Mouse (Mus musculus) Patski (cell line): ENCODE measurements around the gene Cplx3. TPM values are rescaled to one million over a fixed set of nuclear protein-coding genes. Genes with fewer than 3 reads are reported as not detected.

Experiments
- ATAC-seq: fragments of 100-300 bp; one replicate; pipeline ENCODE4 v1.8.0; 2021
- CTCF ChIA-PET: fragments of 350-600 bp; sonication (Branson Sonifier 250); formaldehyde crosslinking; loops from one replicate; lab custom pipeline; 2022; ENCODE audit warnings: inconsistent platforms; lab: Charles Lee
- POLR2A ChIA-PET: fragments of 350-600 bp; sonication (Branson Sonifier 250); formaldehyde crosslinking; loops from one replicate; lab custom pipeline; 2022; ENCODE audit warnings: antibody characterized with exemption, inconsistent platforms; lab: Charles Lee
- DNase-seq: peaks from one replicate; pipeline ENCODE4 v3.0.0-alpha.2; 2011; ENCODE audit warnings: low read depth, low spot score
- H3K27me3 ChIP-seq: fragments of 371-371 bp; one replicate; pipeline ENCODE4 v1.5.1; 2021
- CTCF ChIP-seq: fragments of 100-300 bp; IDR thresholded peaks from one replicate; pipeline ENCODE4 v1.5.1; 2021
- in situ Hi-C: fragments of 300-500 bp; cut with MboI; formaldehyde crosslinking; loops from 3 replicates; pipeline ENCODE4 v1.11.1; 2018; ENCODE audit warnings: low pct_unique_long_range_greater_than_20kb, mixed read lengths
- polyA plus RNA-seq: library from polyadenylated mRNA; unstranded; gene quantifications from one replicate; pipeline ENCODE4 v1.2.3, GENCODE M21; 2021

The Cplx3 gene
- polyA plus RNA-seq, 1 experiment from 2014 or later = 0.72 TPM

- no peaks in the 10 kb centered on the region for H3K27me3 ChIP-seq
- DNase-seq (no peak), ATAC-seq (no peak)
- in situ Hi-C loops = loop anchor here (5.0 kb wide), 1 partner anchor 117 kb away; the partner anchor contains the start of gene Cox5a
- ChIA-PET POLR2A (interaction anchor here (0.8 to 2.1 kb wide), 3 partner anchors 10 to 21 kb away, joined by 3 to 9 read pairs (median 3); no protein-coding TSS in a partner anchor), CTCF (interaction anchor here (1.1 to 2.2 kb wide), 3 partner anchors 10 to 49 kb away, joined by 3 to 8 read pairs (median 6); no protein-coding TSS in a partner anchor)
- TF ChIP-seq CTCF = no peak
Measured at GRCm38 (mm10) chr9:57639661-57640328, 33.7 kb upstream of the Cplx3 start.

- ATAC-seq = no peak
- CTCF ChIA-PET = interaction anchor here (1.4 to 2.2 kb wide), 3 partner anchors 9 to 48 kb away, joined by 5 to 8 read pairs (median 6); no protein-coding TSS in a partner anchor
Measured at GRCm38 (mm10) chr9:57638651-57639459, 32.8 kb upstream of the Cplx3 start.

GRCm38 (mm10) chr9:57637741-57638322 lies 31.8 kb upstream of the Cplx3 start:
- DNase-seq (no peak), ATAC-seq (no peak)
- in situ Hi-C loops = no loop called here
- no peaks in the 10 kb centered on the region for H3K27me3 ChIP-seq
- no peak for TF ChIP-seq CTCF
- ChIA-PET POLR2A (interaction anchor here (2.1 kb wide), 1 partner anchor 8 kb away, joined by 9 read pairs; no protein-coding TSS in a partner anchor), CTCF (interaction anchor here (0.7 to 2.2 kb wide), 4 partner anchors 8 to 22 kb away, joined by 3 to 8 read pairs (median 4); no protein-coding TSS in a partner anchor)

More at GRCm38 (mm10) chr9:57638651-57639459, 32.8 kb upstream of the Cplx3 start:
- DNase-seq = no peak
- POLR2A ChIA-PET = interaction anchor here (0.9 to 2.1 kb wide), 2 partner anchors 9 to 20 kb away, joined by 3 to 9 read pairs; no protein-coding TSS in a partner anchor
- no peaks in the 10 kb centered on the region for H3K27me3 ChIP-seq
- TF ChIP-seq CTCF = no peak
- in situ Hi-C loops = no loop called here

- in situ Hi-C loops = no loop called here
- no peak for TF ChIP-seq CTCF
- ATAC-seq = no peak
- no peak for DNase-seq
- H3K27me3 ChIP-seq = no peaks in the 10 kb centered on the region
- ChIA-PET CTCF (interaction anchor here (0.7 to 2.2 kb wide), 4 partner anchors 8 to 22 kb away, joined by 3 to 8 read pairs (median 4); no protein-coding TSS in a partner anchor), POLR2A (no interaction called here)
Measured at GRCm38 (mm10) chr9:57637272-57637671, 31.2 kb upstream of the Cplx3 start.

GRCm38 (mm10) chr9:57633481-57634024 lies 27.5 kb upstream of the Cplx3 start:
- no peak for ATAC-seq
- no peaks in the 10 kb centered on the region for H3K27me3 ChIP-seq
- no peak for DNase-seq
- no peak for TF ChIP-seq CTCF
- in situ Hi-C loops = no loop called here
- ChIA-PET POLR2A (no interaction called here), CTCF (interaction anchor here (0.6 to 1.4 kb wide), 4 partner anchors 12 to 42 kb away, joined by 3 to 4 read pairs (median 3); no protein-coding TSS in a partner anchor)

GRCm38 (mm10) chr9:57629118-57629874 lies 23.2 kb upstream of the Cplx3 start:
- no peaks in the 10 kb centered on the region for H3K27me3 ChIP-seq
- in situ Hi-C loops = no loop called here
- no peak for ATAC-seq
- no peak for DNase-seq
- no peak for TF ChIP-seq CTCF
- CTCF ChIA-PET = interaction anchor here (0.6 to 2.3 kb wide), 12 partner anchors 8 to 88 kb away, joined by 3 to 9 read pairs (median 4); partner anchors contain the start of gene Csk
- POLR2A ChIA-PET = interaction anchor here (1.0 to 2.3 kb wide), 4 partner anchors 10 to 26 kb away, joined by 3 to 9 read pairs (median 3); no protein-coding TSS in a partner anchor

- ATAC-seq (no peak), DNase-seq (no peak)
- CTCF ChIA-PET = interaction anchor here (0.7 to 2.3 kb wide), 7 partner anchors 8 to 37 kb away, joined by 3 to 9 read pairs (median 4); no protein-coding TSS in a partner anchor
- H3K27me3 ChIP-seq = no peaks in the 10 kb centered on the region
- in situ Hi-C loops = no loop called here
- no peak for TF ChIP-seq CTCF
- POLR2A ChIA-PET = interaction anchor here (1.0 to 2.3 kb wide), 3 partner anchors 10 to 26 kb away, joined by 3 to 9 read pairs (median 3); no protein-coding TSS in a partner anchor
Measured at GRCm38 (mm10) chr9:57628717-57629116, 22.6 kb upstream of the Cplx3 start.

- H3K27me3 ChIP-seq = no peaks in the 10 kb centered on the region
- DNase-seq = no peak
- TF ChIP-seq CTCF = no peak
- in situ Hi-C loops = no loop called here
- ChIA-PET POLR2A (no interaction called here), CTCF (interaction anchor here (1.9 kb wide), 1 partner anchor 28 kb away, joined by 9 read pairs; no protein-coding TSS in a partner anchor)
- no peak for ATAC-seq
Measured at GRCm38 (mm10) chr9:57627892-57628291, 21.8 kb upstream of the Cplx3 start.

GRCm38 (mm10) chr9:57627191-57627590 lies 21.1 kb upstream of the Cplx3 start:
- TF ChIP-seq CTCF = no peak
- DNase-seq (no peak), ATAC-seq (no peak)
- no peaks in the 10 kb centered on the region for H3K27me3 ChIP-seq
- CTCF ChIA-PET = no interaction called here
- POLR2A ChIA-PET = no interaction called here
- in situ Hi-C loops = no loop called here
